Mouse (Mus musculus): ENCODE measurements around the gene Rif1.

Gene Rif1

GRCm38 (mm10) chr2:52072491-52073140 is at the start of gene Rif1:
Rif1 (plus strand) TSS chr2:52072832.
- in situ Hi-C loops (cut with MboI, MseI): no loop called here

DNA sequence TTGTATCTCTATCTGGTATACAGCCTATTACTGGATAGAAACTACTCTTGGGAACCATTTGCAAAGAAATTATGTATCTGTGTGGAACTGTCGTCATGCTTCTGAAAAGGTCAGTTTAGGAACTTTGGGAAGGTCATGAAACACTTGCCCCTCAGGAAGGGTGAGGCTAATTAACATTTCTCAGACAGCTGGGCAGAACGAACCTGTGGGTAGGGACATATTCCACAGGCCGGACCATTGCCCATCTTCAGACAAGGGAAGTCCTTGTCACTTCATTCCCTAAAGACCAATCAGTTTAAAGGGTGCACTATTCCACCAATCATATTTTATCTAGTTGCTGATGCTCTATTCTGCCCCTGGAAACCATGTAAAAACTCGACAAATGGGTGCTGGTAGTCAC is 45.6 kb upstream of the Rif1 start:
- in situ Hi-C loops (cut with MboI, MseI): no loop called here

DNA sequence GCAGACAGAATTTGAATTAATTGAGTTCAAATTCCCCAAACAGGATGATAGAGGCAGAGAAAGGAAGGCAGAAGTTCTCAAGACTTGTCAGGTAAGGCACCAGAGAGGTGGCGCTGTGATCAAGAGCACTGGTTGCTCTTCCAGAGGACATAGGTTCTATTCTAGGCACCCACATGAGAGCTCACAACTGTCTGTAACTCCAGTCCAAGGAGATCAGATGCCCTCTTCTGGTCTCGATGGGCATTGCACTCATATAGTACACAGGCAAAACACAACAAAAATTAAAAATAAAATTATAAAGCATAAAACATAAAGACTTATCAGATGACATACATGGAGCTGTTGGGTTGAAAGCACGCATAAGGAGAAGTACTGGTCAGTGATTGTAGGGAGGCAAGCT is 43.2 kb upstream of the Rif1 start:
- in situ Hi-C loops (cut with MboI, MseI): no loop called here

DNA sequence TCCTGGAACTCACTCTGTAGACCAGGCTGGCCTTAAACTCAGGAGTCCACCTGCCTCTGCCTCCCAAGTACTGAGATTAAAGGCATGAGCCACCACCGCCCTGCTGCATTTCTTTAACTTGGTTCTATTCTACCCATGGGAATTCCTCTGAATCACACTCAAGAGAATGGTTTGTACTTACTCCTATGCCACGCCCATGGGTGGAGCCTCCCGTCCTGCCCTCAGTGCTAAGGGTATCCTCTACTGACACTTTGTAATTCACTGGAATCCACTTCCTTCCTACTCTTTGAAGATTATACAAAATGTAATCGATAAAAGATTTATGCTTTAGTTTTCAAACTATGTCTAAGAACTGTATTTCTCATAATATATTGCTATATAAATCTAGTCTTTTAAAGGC is 41.1 kb upstream of the Rif1 start:
- in situ Hi-C loops (cut with MboI, MseI): no loop called here

GRCm38 (mm10) chr2:52034601-52035000 is 38.0 kb upstream of the Rif1 start:
- in situ Hi-C loops (cut with MboI, MseI): no loop called here

DNA sequence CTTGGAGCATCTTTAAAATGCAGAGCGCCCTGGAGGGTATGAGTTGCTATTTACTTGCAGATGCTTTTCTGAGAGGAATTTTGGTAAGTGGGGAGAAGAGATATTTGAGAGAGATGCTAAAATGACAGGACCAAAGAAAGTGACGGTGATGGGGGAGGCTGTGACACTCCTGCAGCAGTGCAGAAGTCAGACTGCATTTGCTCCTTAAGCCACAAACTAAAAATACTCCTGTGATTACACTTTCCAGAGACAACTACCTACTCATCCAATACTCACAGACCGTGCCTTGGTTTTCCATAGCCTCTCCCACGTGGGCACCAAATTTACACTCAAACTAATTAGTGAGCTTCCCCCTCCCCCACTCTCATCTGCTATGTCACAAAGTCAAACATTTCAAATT is 37.5 kb upstream of the Rif1 start:
- in situ Hi-C loops (cut with MboI, MseI): no loop called here

GRCm38 (mm10) chr2:52036929-52037595 is 35.6 kb upstream of the Rif1 start:
- in situ Hi-C loops (cut with MboI, MseI): no loop called here

DNA sequence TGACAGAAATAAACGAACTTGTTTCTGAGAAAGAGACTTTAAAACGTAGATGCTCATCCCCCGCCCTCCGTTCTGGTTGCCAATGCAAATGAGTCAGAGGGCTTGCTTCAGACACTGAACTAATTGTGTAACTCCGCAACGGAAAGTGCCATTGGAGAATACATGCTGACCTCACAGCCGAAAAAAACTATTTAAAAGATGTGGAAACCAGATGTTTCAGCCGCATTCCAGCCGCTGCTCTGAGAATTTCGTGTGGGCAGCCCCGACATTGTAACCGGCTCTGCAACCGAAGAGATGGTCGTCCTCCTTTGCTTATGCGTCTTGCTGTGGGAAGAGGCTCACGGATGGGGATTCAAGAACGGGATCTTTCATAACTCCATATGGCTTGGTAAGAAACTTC is 34.8 kb upstream of the Rif1 start, which contains the start of gene Tnfaip6:
Gene Tnfaip6, plus strand, starts transcription at position 128 of the 400 bp plus-strand sequence.
- in situ Hi-C loops (cut with MboI, MseI): no loop called here

DNA sequence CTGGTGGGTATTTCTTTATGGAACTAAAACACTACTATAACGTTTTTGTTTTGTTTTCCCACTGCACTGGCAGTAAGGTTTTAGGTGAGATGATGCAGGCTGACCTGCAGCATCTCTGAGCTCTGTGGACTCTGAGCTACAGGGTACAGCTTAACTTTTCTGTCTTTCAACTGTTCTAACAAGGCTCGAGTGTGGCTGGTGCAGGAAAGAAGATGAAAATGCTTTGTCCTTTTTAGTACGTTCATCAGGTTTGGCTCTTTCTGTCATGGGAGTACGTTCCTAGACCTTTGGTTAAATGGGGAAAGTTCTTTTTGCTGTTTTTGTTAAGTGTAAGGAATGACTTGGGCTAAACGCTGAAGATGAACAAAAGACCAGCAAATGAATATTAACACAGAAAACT is 34.1 kb upstream of the Rif1 start:
- in situ Hi-C loops (cut with MboI, MseI): no loop called here

DNA sequence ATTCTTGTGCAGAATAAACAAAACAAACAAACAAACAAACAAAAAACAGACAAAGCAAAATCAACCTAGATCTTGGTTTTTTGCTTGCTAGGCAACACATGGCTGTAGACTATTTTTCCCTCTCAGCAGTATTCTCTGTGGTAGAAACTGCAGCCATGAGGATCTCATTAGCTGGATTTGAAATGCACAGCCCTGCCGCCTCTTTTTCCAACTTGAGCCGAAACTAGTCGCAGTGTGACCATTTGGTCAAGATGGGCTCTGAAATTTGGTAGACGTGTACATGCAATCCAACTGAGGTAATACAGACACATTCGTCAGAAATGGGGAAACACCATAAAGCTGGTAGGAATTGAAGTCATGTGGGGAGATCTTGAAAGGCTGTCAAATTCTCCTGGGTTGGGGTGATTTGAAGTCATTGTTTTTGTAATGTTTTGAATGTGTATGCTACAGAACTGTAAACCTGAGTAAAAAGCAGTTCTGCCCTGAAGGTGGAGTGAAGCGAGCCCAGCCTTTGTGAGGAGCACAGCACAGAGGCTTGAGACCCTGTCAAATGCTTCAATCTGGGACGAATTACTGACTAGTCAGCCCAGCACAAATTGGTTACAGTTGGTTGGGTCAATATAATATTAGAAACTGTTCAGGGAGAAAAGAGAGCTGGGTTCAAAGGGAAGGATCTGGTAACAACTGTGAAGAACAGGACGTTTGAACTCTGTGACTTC is 33.4 kb upstream of the Rif1 start:
- in situ Hi-C loops (cut with MboI, MseI): no loop called here

DNA sequence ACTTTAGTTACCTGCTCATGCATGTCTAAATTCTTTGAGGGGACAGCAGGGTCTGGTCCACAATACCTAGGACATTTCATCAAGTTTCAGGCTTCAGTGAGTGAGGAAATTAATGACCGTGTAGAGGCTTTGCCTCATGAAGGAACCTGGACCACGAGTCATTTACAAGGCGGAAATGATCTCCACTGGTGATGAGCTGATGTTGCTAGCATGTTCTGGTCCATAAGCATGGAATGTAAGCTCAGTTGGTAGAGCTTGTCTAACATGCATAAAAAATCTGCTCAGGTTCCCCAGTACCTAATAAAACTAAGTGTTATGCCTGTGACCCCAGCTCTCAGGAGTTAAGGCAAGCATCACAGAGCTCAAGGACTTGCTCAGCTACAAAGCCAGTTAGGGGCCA is 30.5 kb upstream of the Rif1 start:
- in situ Hi-C loops (cut with MboI, MseI): no loop called here

DNA sequence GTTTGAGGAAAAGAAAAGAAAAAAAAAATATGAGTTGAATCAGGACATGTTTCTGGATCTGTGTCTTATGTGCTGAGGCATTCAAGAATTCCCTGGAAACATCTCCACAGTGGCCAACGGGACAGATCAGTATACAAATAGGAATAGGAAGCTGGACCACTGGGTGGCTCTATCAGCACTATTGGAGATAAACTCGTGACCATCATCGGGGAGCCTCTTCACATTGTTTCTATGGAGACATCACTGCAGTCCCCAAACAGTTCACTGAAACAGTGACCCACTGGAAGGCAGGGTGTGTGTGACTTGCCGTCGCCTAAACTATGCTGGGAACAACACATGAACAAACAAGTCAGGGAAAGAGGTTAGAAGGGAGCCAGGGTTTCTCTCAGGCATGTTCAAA is 29.9 kb upstream of the Rif1 start:
- in situ Hi-C loops (cut with MboI, MseI): no loop called here

- in situ Hi-C loops (cut with MboI, MseI): no loop called here
Measured at GRCm38 (mm10) chr2:52043485-52043884, 29.1 kb upstream of the Rif1 start.

GRCm38 (mm10) chr2:52046032-52046431 is 26.6 kb upstream of the Rif1 start:
- in situ Hi-C loops (cut with MboI, MseI): no loop called here

DNA sequence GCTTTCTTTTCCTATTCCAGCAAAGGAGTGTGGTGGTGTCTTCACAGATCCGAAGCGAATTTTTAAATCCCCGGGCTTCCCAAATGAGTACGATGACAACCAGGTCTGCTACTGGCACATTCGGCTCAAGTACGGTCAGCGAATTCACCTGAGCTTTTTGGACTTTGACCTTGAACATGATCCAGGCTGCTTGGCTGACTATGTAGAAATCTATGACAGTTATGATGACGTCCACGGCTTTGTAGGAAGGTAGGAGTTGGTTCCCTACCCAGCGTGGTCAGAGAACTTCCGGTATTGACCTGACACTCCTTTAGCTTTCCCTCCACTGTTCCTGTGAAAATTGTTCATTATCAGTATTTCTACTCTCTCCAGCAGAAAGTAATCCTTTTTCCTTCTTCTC is 21.8 kb upstream of the Rif1 start:
- in situ Hi-C loops (cut with MboI, MseI): no loop called here

GRCm38 (mm10) chr2:52052335-52052734 is 20.3 kb upstream of the Rif1 start:
- in situ Hi-C loops (cut with MboI, MseI): no loop called here

DNA sequence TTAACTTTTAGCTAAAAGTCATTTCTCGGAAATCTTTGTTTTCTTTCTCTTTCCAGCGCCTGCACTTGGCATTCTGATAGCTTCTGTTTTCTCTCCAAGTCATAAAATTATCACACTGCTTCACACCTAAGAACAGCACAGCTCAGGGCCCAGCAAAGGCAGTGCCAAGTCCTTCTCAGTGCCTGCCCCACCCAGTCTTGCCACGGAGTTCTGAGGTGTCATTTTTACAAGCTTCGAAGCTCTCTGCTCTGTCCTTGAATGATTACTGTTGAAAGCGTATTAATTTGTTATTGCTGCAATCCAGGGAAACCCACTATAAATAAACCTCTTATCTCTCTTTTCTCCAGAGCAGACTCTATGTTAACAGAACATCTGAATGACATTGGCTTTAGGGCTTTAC is 19.1 kb upstream of the Rif1 start:
- in situ Hi-C loops (cut with MboI, MseI): no loop called here

DNA sequence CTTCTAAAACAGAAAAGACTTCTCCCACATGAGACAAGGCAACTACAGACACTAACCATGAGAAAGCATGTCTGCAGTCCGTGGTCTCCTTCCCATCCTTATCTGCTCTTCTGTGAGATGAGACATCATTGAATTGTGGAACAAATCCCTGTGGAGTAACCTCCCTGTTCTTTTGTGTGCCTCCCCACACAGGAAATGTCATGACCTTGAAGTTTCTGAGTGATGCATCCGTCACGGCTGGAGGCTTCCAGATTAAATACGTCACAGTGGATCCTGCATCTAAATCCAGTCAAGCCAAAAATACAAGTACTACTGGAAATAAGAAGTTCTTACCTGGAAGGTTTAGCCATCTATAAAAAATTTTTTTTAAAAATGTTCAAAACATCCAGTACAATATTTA is 17.0 kb upstream of the Rif1 start:
- in situ Hi-C loops (cut with MboI, MseI): no loop called here

GRCm38 (mm10) chr2:52057099-52057498 is 15.5 kb upstream of the Rif1 start:
- in situ Hi-C loops (cut with MboI, MseI): no loop called here

DNA sequence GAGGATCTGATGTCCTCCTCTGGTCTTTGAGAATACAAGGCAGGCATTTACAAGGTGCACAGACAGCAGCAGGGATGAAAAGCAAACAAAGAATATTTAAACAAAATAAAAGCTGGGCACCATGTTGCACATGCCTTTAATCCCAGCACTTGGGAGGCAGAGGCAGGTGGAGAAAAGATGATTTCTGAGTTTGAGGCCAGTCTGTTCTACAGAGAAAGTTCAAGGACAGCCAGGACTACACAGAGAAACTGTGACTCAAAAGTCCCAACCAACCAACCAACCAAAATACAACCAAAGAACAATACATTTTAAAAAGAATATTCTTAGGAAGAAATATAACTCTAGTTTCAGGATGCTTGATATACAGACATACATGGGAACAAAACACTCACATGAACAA is 15.0 kb upstream of the Rif1 start:
- in situ Hi-C loops (cut with MboI, MseI): no loop called here

GRCm38 (mm10) chr2:52068641-52069040 is 4.0 kb upstream of the Rif1 start:
- in situ Hi-C loops (cut with MboI, MseI): no loop called here

DNA sequence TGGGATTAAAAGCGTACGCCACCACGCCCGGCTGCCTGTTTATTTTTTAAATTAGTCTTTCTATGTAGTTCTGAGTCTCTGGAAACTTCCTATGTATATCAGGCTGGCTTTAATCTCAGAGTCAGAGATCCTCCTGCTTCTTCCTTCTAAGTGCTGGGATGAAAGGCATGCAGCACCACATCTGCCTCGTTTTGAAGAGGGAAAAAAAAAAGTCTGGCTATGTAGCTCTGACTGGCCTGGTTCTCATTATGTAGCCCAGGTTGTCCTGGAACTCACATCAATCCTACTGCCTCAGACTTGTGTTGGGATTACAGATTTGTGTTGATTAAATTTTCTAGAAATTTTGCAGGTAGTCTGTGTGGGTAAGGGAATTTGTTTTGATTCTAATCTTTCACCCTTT is 1.8 kb upstream of the Rif1 start:
- in situ Hi-C loops (cut with MboI, MseI): no loop called here

Measured in T-helper 2 cell (primary cell).